Mouse (Mus musculus): ENCODE data around the gene Gm28079. TPM values are rescaled to one million over a fixed set of nuclear protein-coding genes. Genes with fewer than 3 reads are reported as not detected.
"Not testable (repeated sequence)": the region's sequence is repeated elsewhere in the genome, so short reads cannot be mapped to it uniquely, and the experiment has no call there.

The Gm28079 gene
- polyA plus RNA-seq (2015; fragmentation: Nextera tagmentation; extraction: Ambion mirVana): not detected in 2 replicates

DNA sequence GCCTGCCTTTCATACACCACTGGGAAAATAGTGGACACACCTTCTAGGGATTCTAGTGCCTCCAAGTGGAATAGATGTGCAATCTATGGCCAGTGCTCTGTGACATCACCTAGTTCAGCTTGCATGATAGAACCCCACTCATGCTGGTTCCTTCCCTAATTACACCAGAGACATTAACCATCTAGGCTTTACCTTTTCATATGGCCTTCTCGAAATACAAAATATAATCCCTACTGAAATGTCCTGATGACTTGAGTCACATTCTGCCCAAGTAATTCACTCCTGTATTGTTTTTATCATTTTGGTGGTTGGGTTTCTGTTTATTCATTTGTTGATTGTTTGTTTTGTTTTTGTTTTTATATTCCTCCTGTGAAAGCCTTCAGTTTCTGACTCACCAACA lies at the start of gene Gm28079:
TSS of gene Gm28079 (minus strand) at position 101 of the 400 bp plus-strand sequence.
- not testable (repeated sequence) for H3K4me2 ChIP-seq (replicated peaks); H3K4me1 ChIP-seq; H3K4me3 ChIP-seq (replicated peaks); H3K36me3 ChIP-seq; ATAC-seq (ENCODE audit: insufficient number of reproducible peaks, low FRiP score, low TSS enrichment, low read depth); H3K27me3 ChIP-seq; H3K9me3 ChIP-seq (replicated peaks); H3K27ac ChIP-seq (replicated peaks); H3K9ac ChIP-seq
- WGBS: no CpG with 5 or more reads among the region's 1 CpGs
